Mouse (Mus musculus) spleen, adult 2 months (tissue): ENCODE measurements around the gene Col4a4.

Source experiments
- CTCF ChIP-seq: fragments of 200-500 bp; IDR thresholded peaks from 2 replicates; pipeline ENCODE4 v1.5.1; 2011; ENCODE audit warnings: mild to moderate bottlenecking, inconsistent platforms; ENCODE audit not compliant: insufficient read depth, insufficient read length, insufficient replicate concordance; ENCODE audit errors: extremely low read depth
- POLR2A ChIP-seq: fragments of 200-500 bp; IDR thresholded peaks from 2 replicates; pipeline ENCODE4 v1.6.1; 2011; ENCODE audit warnings: low read depth, low read length, inconsistent platforms

GRCm38 (mm10) chr1:82468872-82469271 is 117.8 kb downstream of the Col4a4 start:
- no peak for TF ChIP-seq POLR2A
- no peak for TF ChIP-seq CTCF
